ENCODE assay signal across 21 mouse cellular contexts in genomic region chr3:98301761-98302160, GRCm38 (mm10). TPM values are rescaled to one million over a fixed set of nuclear protein-coding genes. Genes with fewer than 3 reads are reported as not detected.
"Had no signal": no experiment of that assay in that cellular context is flagged by ENCODE, and none has a peak within 500 bp of the region (broad histone marks: within the 10 kb centered on the region; RNA-seq: fewer than 3 reads in every experiment).

No protein-coding gene starts in this region.

- H3K36me3 ChIP-seq: midbrain, embryonic 10.5 days; midbrain, embryonic 12.5 days; neural tube, embryonic 13.5 days; neural tube, embryonic 15.5 days had no signal

- H3K27me3 ChIP-seq: liver, embryonic 13.5 days; liver, embryonic 15.5 days; midbrain, embryonic 12.5 days; neural tube, embryonic 13.5 days; neural tube, embryonic 15.5 days had no signal

- H3K4me1 ChIP-seq: liver, embryonic 13.5 days; liver, embryonic 15.5 days; midbrain, embryonic 10.5 days; midbrain, embryonic 12.5 days; neural tube, embryonic 13.5 days; neural tube, embryonic 15.5 days had no signal

- DNase-seq: liver, embryonic 13.5 days; lung, adult 18-20 months; lung, embryonic 14.5 days; lung, postnatal 10 days; lung, postnatal 4 days; midbrain, embryonic 14.5 days; retina, postnatal 1 day; right cerebral cortex, adult 18-20 months; right cerebral cortex, postnatal 25 days; right cerebral cortex, postnatal 4 days; spleen, adult 18-20 months; thymus, adult 2 months; thymus, postnatal 25 days; thymus, postnatal 4 days had no signal

- ATAC-seq: midbrain, embryonic 16.5 days had no signal

- H3K9ac ChIP-seq: liver, embryonic 13.5 days; liver, embryonic 15.5 days; lung, embryonic 14.5 days; midbrain, embryonic 12.5 days; neural tube, embryonic 13.5 days; neural tube, embryonic 15.5 days had no signal

- H3K4me2 ChIP-seq: liver, embryonic 13.5 days; liver, embryonic 15.5 days; lung, embryonic 14.5 days; midbrain, embryonic 12.5 days; neural tube, embryonic 13.5 days; neural tube, embryonic 15.5 days had no signal

- H3K4me3 ChIP-seq: liver, embryonic 13.5 days; liver, embryonic 15.5 days; midbrain, embryonic 10.5 days; midbrain, embryonic 12.5 days; myocyte; neural tube, embryonic 13.5 days; neural tube, embryonic 15.5 days had no signal

- H3K27ac ChIP-seq: liver, embryonic 13.5 days; liver, embryonic 15.5 days; midbrain, embryonic 10.5 days; midbrain, embryonic 12.5 days; neural tube, embryonic 13.5 days; neural tube, embryonic 15.5 days had no signal

- H3K9me3 ChIP-seq: liver, embryonic 13.5 days; liver, embryonic 15.5 days; midbrain, embryonic 10.5 days; midbrain, embryonic 12.5 days; neural tube, embryonic 13.5 days; neural tube, embryonic 15.5 days had no signal

RNA-seq across cellular contexts. Expression of gene Hmgcs2, which starts 21.5 kb away (rescaled TPM):
- polyA plus RNA-seq: myocyte had no signal
